Mouse (Mus musculus): ENCODE data around the gene Supt5. TPM values are rescaled to one million over a fixed set of nuclear protein-coding genes. Genes with fewer than 3 reads are reported as not detected.

The Supt5 gene
- polyA plus RNA-seq, 1 experiment from 2014 or later = 106 TPM

- Histone ChIP-seq H3K36me3 (peaks cover 65% of the 10 kb centered on the region), H3K27ac (no peak overlapping the region)
Observed at GRCm38 (mm10) chr7:28359854-28360253, 21.3 kb upstream of the Supt5 start.

DNA sequence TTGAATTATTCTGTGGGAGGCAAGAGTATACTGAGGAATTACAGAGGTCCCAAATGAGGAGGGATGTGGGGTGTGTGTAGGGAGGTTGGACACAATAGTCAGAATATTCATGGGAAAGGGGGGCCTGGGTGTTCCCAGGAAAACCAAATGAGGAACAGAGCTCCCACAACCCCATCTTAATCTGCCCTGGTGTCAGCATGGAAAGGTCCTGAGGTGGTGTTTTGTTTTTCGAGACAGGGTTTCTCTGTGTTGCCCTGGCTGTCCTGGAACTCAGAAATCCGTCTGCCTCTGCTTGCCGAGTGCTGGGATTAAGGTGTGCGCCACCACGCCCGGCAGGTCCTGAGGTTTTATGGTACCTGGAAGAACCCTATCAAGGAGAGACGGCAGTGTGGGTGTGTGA lies 19.9 kb upstream of the Supt5 start:
- Histone ChIP-seq H3K4me3 (no peak overlapping the region), H3K27ac (peak overlapping the region; percentile 80), H3K27me3 (no peaks in the 10 kb centered on the region), H3K9me3 (no peaks in the 10 kb centered on the region), H3K9ac (no peak overlapping the region), H3K36me3 (peaks cover 64% of the 10 kb centered on the region), H3K4me1 (peaks cover 20% of the 10 kb centered on the region), H3K4me2 (replicated peaks) (no peak overlapping the region)
- no peak for ATAC-seq (ENCODE audit: insufficient number of reproducible peaks, insufficient read depth, low FRiP score, low TSS enrichment)
- 61% methylated on average over 7 of the region's 7 CpGs for WGBS

More at GRCm38 (mm10) chr7:28359854-28360253, 21.3 kb upstream of the Supt5 start:
- Histone ChIP-seq H3K4me3 (no peak overlapping the region), H3K9me3 (no peaks in the 10 kb centered on the region), H3K9ac (no peak overlapping the region), H3K4me2 (replicated peaks) (no peak overlapping the region), H3K4me1 (peaks cover 20% of the 10 kb centered on the region), H3K27me3 (no peaks in the 10 kb centered on the region)
- 94% methylated on average over 10 of the region's 10 CpGs for WGBS
- ATAC-seq (ENCODE audit: insufficient number of reproducible peaks, insufficient read depth, low FRiP score, low TSS enrichment) = no peak

DNA sequence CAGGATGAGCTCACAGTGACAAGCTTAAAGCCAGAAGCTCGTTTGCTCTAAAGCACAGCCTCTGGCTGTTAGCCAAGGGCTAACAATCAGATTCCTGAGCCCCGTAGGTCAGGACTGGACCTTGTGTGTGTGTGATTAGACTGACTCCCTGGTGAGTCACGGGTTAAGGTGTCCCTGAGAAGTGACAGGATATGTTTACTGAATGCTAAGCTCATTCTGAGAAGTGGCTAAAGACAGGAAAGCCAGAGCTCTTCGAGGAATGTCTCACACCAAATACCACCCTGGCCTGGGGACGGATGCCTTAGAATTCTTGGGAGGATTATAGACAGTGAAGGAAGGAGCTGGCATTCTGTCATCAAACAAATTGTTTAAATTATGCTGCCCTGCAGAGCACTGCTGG lies 19.4 kb upstream of the Supt5 start:
- H3K4me3 ChIP-seq = no peak overlapping the region
- no peak overlapping the region for H3K9ac ChIP-seq
- no peaks in the 10 kb centered on the region for H3K27me3 ChIP-seq
- peak overlapping the region; percentile 80 for H3K27ac ChIP-seq
- ATAC-seq (ENCODE audit: insufficient number of reproducible peaks, insufficient read depth, low FRiP score, low TSS enrichment) = no peak
- H3K4me1 ChIP-seq = peaks cover 20% of the 10 kb centered on the region
- peaks cover 66% of the 10 kb centered on the region for H3K36me3 ChIP-seq
- no peak overlapping the region for H3K4me2 ChIP-seq (replicated peaks)
- no peaks in the 10 kb centered on the region for H3K9me3 ChIP-seq
- WGBS = 8% methylated on average over 5 of the region's 5 CpGs

- Histone ChIP-seq H3K9ac (no peak overlapping the region), H3K4me3 (0 out of 2 replicates have a peak overlapping the region, but pooled peaks have one; percentile 13), H3K9me3 (no peaks in the 10 kb centered on the region), H3K27me3 (no peaks in the 10 kb centered on the region), H3K36me3 (peaks cover 62% of the 10 kb centered on the region), H3K4me1 (peaks cover 23% of the 10 kb centered on the region), H3K27ac (peak overlapping the region; percentile 80), H3K4me2 (replicated peaks) (no peak overlapping the region)
- ATAC-seq (ENCODE audit: insufficient number of reproducible peaks, insufficient read depth, low FRiP score, low TSS enrichment) = peak; percentile 43; the same call in 1 of the 2 replicates
- 4% methylated on average over 5 of the region's 5 CpGs for WGBS
Observed at GRCm38 (mm10) chr7:28356981-28357380, 18.4 kb upstream of the Supt5 start.

DNA sequence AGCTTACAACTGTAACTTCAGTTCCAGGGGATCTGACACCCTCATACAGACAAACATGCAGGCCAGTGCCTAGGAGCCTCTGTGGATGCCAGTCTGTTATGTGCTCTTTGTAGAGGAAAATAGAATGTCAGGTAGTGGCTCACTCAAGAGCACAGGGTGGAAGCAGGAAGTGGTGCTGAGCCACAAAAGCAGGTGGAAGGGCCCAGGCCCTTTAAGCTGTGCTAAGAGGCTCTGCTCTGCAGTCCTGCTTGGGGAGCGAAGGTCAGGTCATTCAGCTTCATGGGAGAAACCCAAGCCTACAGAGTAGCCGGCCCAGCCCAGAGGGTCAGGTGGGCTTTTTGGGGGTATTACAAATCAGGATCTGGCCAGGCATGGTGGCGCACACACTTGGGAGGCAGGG lies 16.7 kb upstream of the Supt5 start:
- Histone ChIP-seq H3K4me3 (no peak overlapping the region), H3K27ac (no peak overlapping the region), H3K36me3 (peaks cover 49% of the 10 kb centered on the region), H3K9me3 (no peaks in the 10 kb centered on the region), H3K4me1 (peaks cover 30% of the 10 kb centered on the region), H3K27me3 (no peaks in the 10 kb centered on the region), H3K4me2 (replicated peaks) (no peak overlapping the region), H3K9ac (no peak overlapping the region)
- 80% methylated on average over 3 of the region's 3 CpGs for WGBS
- no peak for ATAC-seq (ENCODE audit: insufficient number of reproducible peaks, insufficient read depth, low FRiP score, low TSS enrichment)

GRCm38 (mm10) chr7:28354596-28354995 lies 16.1 kb upstream of the Supt5 start:
- ATAC-seq (ENCODE audit: insufficient number of reproducible peaks, insufficient read depth, low FRiP score, low TSS enrichment) = no peak
- H3K4me2 ChIP-seq (replicated peaks) = no peak overlapping the region
- H3K4me3 ChIP-seq = no peak overlapping the region
- peaks cover 35% of the 10 kb centered on the region for H3K4me1 ChIP-seq
- H3K27me3 ChIP-seq = no peaks in the 10 kb centered on the region
- no peak overlapping the region for H3K27ac ChIP-seq
- peaks cover 42% of the 10 kb centered on the region for H3K36me3 ChIP-seq
- H3K9ac ChIP-seq = no peak overlapping the region
- 90% methylated on average over 3 of the region's 3 CpGs for WGBS
- no peaks in the 10 kb centered on the region for H3K9me3 ChIP-seq

GRCm38 (mm10) chr7:28354113-28354581 lies 15.6 kb upstream of the Supt5 start:
- 88% methylated on average over 3 of the region's 3 CpGs for WGBS
- H3K9me3 ChIP-seq = no peaks in the 10 kb centered on the region
- no peak for ATAC-seq (ENCODE audit: insufficient number of reproducible peaks, insufficient read depth, low FRiP score, low TSS enrichment)
- no peak overlapping the region for H3K4me3 ChIP-seq
- no peak overlapping the region for H3K4me2 ChIP-seq (replicated peaks)
- H3K4me1 ChIP-seq = peaks cover 38% of the 10 kb centered on the region
- no peak overlapping the region for H3K27ac ChIP-seq
- no peak overlapping the region for H3K9ac ChIP-seq
- no peaks in the 10 kb centered on the region for H3K27me3 ChIP-seq
- H3K36me3 ChIP-seq = peaks cover 38% of the 10 kb centered on the region

DNA sequence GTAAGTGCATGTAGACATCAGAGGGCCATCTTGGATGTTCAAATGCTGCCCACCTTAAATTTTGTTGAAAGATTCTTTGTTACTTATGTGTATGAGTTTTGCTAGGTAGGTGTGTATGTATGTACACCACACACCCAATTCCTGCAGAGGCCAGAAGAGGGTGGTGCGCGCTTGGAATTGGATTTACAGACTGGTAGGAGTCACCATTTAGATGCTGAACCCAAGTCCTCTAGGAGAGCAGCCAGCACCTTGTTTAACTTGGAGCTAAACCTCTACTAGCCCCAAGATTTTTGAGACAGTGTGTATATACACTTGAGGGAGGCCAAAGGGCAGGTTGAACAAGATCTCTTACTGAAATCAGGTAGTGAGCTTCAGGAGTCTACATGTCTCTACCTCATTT lies 14.7 kb upstream of the Supt5 start:
- 97% methylated on average over 2 of the region's 2 CpGs for WGBS
- H3K36me3 ChIP-seq = peaks cover 33% of the 10 kb centered on the region
- no peak for ATAC-seq (ENCODE audit: insufficient number of reproducible peaks, insufficient read depth, low FRiP score, low TSS enrichment)

DNA sequence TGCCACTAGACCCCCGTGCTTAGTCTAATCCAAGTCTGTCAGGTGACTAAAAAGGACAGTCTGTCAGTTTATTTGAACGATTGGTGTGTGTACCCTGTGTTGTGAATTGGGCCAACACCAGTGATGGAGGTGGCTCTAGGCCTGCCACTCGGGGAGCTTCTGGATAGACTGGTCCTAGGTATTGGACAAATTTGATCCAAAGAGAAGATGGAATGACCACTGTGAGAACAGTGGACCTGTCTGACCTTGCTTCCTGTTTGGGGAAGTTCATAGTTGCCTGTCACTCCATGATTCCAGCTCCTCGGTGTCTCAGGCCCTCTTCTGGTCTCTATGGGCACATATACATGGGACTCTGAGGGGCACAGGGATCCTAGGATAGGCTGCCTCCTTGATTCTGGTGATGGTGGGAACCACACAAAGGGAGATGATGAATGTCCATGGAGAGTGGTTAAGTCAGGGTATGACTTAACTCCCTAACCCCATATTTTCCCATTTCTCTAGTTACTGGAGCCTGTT lies 13.2 kb upstream of the Supt5 start:
- 39% methylated on average over 4 of the region's 4 CpGs for WGBS
- no peak for ATAC-seq (ENCODE audit: insufficient number of reproducible peaks, insufficient read depth, low FRiP score, low TSS enrichment)
- no peaks in the 10 kb centered on the region for H3K9me3 ChIP-seq

More for the DNA sequence above, 14.7 kb upstream of the Supt5 start:
- H3K4me1 ChIP-seq = peaks cover 35% of the 10 kb centered on the region
- H3K4me3 ChIP-seq = no peak overlapping the region
- H3K9me3 ChIP-seq = no peaks in the 10 kb centered on the region
- H3K27ac ChIP-seq = no peak overlapping the region
- H3K4me2 ChIP-seq (replicated peaks) = no peak overlapping the region
- H3K27me3 ChIP-seq = no peaks in the 10 kb centered on the region
- H3K9ac ChIP-seq = no peak overlapping the region

DNA sequence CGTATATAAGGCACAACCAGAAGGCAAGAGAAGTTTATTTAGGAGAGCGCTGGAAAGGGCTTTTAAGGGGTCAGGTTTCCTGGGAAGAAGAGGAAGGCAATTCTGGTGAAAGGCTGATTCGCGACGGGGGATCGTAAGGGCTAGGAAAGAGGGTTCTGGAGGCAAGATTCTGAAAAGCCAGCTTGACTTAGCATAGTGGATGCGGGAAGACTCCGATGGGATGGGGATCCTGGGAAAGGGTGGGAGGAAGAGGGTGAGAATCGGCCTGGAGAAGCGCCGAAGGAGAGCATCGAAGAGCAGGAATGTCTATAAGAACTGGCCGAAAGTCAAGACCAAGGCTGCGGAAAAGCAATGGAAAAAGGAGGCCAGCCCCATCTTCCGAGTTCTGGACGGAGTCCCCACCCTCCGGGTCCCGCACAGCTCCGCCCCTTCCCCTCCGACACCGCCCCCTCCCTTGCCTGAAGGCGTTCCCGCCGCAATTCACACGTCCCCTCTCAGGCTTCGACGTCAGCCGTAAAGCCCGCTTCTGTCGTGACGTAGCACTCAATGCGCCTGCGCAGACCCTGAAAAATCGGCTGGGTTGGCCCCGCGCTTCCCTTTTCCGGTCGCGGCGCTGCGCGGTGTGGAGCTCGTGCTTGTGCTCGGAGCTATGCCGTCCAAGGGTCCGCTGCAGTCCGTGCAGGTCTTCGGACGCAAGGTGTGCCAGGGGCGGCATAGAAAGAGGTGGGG lies 11.8 kb upstream of the Supt5 start, which contains the start of gene Rps16:
TSS of gene Rps16 (plus strand) at position 498 of the 729 bp plus-strand sequence.
- WGBS = under 1% methylated on average over 42 of the region's 50 CpGs
- Histone ChIP-seq H3K9ac (peak within 1 kb of the TSS; percentile 97), H3K27me3 (no peaks in the 10 kb centered on the region), H3K9me3 (no peaks in the 10 kb centered on the region), H3K36me3 (peaks cover 32% of the 10 kb centered on the region), H3K4me1 (peaks cover 18% of the 10 kb centered on the region), H3K4me3 (peak within 1 kb of the TSS; percentile 96), H3K27ac (peak within 1 kb of the TSS; percentile 95), H3K4me2 (replicated peaks) (peak within 1 kb of the TSS; percentile 73)
- peak; percentile 89 for ATAC-seq (ENCODE audit: insufficient number of reproducible peaks, insufficient read depth, low FRiP score, low TSS enrichment)

More for the DNA sequence above, 13.2 kb upstream of the Supt5 start:
- Histone ChIP-seq H3K9ac (peak overlapping the region; percentile 97), H3K4me1 (peaks cover 19% of the 10 kb centered on the region), H3K4me3 (peak overlapping the region; percentile 96), H3K36me3 (peaks cover 33% of the 10 kb centered on the region), H3K27me3 (no peaks in the 10 kb centered on the region), H3K27ac (no peak overlapping the region), H3K4me2 (replicated peaks) (peak overlapping the region; percentile 73)

GRCm38 (mm10) chr7:28348601-28349000 lies 10.1 kb upstream of the Supt5 start:
- H3K9ac ChIP-seq = no peak overlapping the region
- WGBS = 84% methylated on average over 7 of the region's 7 CpGs
- H3K36me3 ChIP-seq = peaks cover 17% of the 10 kb centered on the region
- no peak for ATAC-seq (ENCODE audit: insufficient number of reproducible peaks, insufficient read depth, low FRiP score, low TSS enrichment)
- H3K9me3 ChIP-seq = no peaks in the 10 kb centered on the region
- no peak overlapping the region for H3K27ac ChIP-seq
- peaks cover 18% of the 10 kb centered on the region for H3K4me1 ChIP-seq
- no peaks in the 10 kb centered on the region for H3K27me3 ChIP-seq
- no peak overlapping the region for H3K4me2 ChIP-seq (replicated peaks)
- no peak overlapping the region for H3K4me3 ChIP-seq

GRCm38 (mm10) chr7:28347746-28348145 lies 9.2 kb upstream of the Supt5 start:
- H3K27me3 ChIP-seq = no peaks in the 10 kb centered on the region
- peaks cover 18% of the 10 kb centered on the region for H3K4me1 ChIP-seq
- 61% methylated on average over 3 of the region's 3 CpGs for WGBS
- no peaks in the 10 kb centered on the region for H3K9me3 ChIP-seq
- no peak overlapping the region for H3K9ac ChIP-seq
- H3K36me3 ChIP-seq = peaks cover 8% of the 10 kb centered on the region; the same call in 1 of the 2 replicates
- H3K4me3 ChIP-seq = no peak overlapping the region
- no peak overlapping the region for H3K4me2 ChIP-seq (replicated peaks)
- no peak overlapping the region for H3K27ac ChIP-seq
- ATAC-seq (ENCODE audit: insufficient number of reproducible peaks, insufficient read depth, low FRiP score, low TSS enrichment) = no peak

Data from embryonic facial prominence, embryonic 12.5 days (tissue).